Mouse (Mus musculus): Measurements from ENCODE around the gene Cxcl16. TPM values are rescaled to one million over a fixed set of nuclear protein-coding genes. Genes with fewer than 3 reads are reported as not detected.

The Cxcl16 gene
- polyA plus RNA-seq (2012; rRNA removed), result 3.2 and 3.9 TPM in 2 replicates

GRCm38 (mm10) chr11:70459601-70460101 is at the start of gene Cxcl16:
Gene Cxcl16, minus strand, starts transcription at chr11:70459984.
- H3K4me3 ChIP-seq (ENCODE audit: control insufficient read depth, low read depth, low read length), result peak within 1 kb of the TSS; percentile 79
- no peak within 1 kb of the TSS for H3K27ac ChIP-seq (ENCODE audit: control insufficient read depth, insufficient read depth, low read depth, low read length)
- H3K36me3 ChIP-seq (ENCODE audit: control insufficient read depth, insufficient read depth, low read length), result peaks cover 1% of the 10 kb centered on the region
- peaks cover 10% of the 10 kb centered on the region for H3K4me1 ChIP-seq (ENCODE audit: control insufficient read depth, insufficient read depth, low read length)
- no peaks in the 10 kb centered on the region for H3K27me3 ChIP-seq (ENCODE audit: control insufficient read depth, insufficient read depth, low read length)
- TF ChIP-seq CTCF (IDR thresholded peaks at IDR 0.05; ENCODE audit: control insufficient read depth, insufficient read depth, insufficient replicate concordance, low read depth, low read length) (no peak), POLR2A (IDR thresholded peaks at IDR 0.05; ENCODE audit: control insufficient read depth, low read depth, low read length) (no peak)

- no peak for TF ChIP-seq POLR2A (IDR thresholded peaks at IDR 0.05; ENCODE audit: control insufficient read depth, low read depth, low read length)
- no peak for TF ChIP-seq CTCF (IDR thresholded peaks at IDR 0.05; ENCODE audit: control insufficient read depth, insufficient read depth, insufficient replicate concordance, low read depth, low read length)
- no peak overlapping the region for H3K27ac ChIP-seq (ENCODE audit: control insufficient read depth, insufficient read depth, low read depth, low read length)
- H3K4me3 ChIP-seq (ENCODE audit: control insufficient read depth, low read depth, low read length), result no peak overlapping the region
Measured at GRCm38 (mm10) chr11:70506962-70507515, 47.3 kb upstream of the Cxcl16 start.

GRCm38 (mm10) chr11:70506385-70506784 is 46.6 kb upstream of the Cxcl16 start:
- H3K36me3 ChIP-seq (ENCODE audit: control insufficient read depth, insufficient read depth, low read length), result no peaks in the 10 kb centered on the region
- TF ChIP-seq POLR2A (IDR thresholded peaks at IDR 0.05; ENCODE audit: control insufficient read depth, low read depth, low read length), result no peak
- TF ChIP-seq CTCF (IDR thresholded peaks at IDR 0.05; ENCODE audit: control insufficient read depth, insufficient read depth, insufficient replicate concordance, low read depth, low read length), result peak; percentile 21; the same call in 1 of the 2 replicates
- no peaks in the 10 kb centered on the region for H3K27me3 ChIP-seq (ENCODE audit: control insufficient read depth, insufficient read depth, low read length)
- H3K4me3 ChIP-seq (ENCODE audit: control insufficient read depth, low read depth, low read length), result no peak overlapping the region
- H3K4me1 ChIP-seq (ENCODE audit: control insufficient read depth, insufficient read depth, low read length), result peaks cover 9% of the 10 kb centered on the region
- no peak overlapping the region for H3K27ac ChIP-seq (ENCODE audit: control insufficient read depth, insufficient read depth, low read depth, low read length)

More at GRCm38 (mm10) chr11:70506962-70507515, 47.3 kb upstream of the Cxcl16 start:
- no peaks in the 10 kb centered on the region for H3K27me3 ChIP-seq (ENCODE audit: control insufficient read depth, insufficient read depth, low read length)
- H3K36me3 ChIP-seq (ENCODE audit: control insufficient read depth, insufficient read depth, low read length), result no peaks in the 10 kb centered on the region
- H3K4me1 ChIP-seq (ENCODE audit: control insufficient read depth, insufficient read depth, low read length), result peaks cover 9% of the 10 kb centered on the region

DNA sequence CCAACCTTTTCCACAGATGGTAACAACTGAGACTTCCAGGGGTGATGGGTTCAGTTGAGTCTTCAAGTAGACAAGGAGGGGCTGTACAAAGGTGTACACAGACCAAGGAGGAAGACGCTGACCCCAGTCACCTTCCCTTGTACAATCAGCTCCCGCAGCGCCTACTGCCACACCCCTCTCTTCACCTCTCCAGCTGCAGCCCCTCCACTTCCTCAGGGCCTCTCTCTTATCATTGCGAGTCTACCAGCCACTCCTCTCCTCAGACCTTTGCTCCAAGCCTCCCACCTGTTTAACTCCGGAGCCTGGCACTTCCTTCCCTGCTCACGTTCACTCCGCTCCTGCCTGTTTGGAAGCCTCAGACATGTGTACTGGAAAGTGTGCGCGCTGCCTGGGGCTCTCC is 45.2 kb upstream of the Cxcl16 start, which contains the start of gene Tm4sf5:
TSS of gene Tm4sf5 (plus strand) at position 275 of the 400 bp plus-strand sequence.
- H3K36me3 ChIP-seq (ENCODE audit: control insufficient read depth, insufficient read depth, low read length), result no peaks in the 10 kb centered on the region
- no peak within 1 kb of the TSS for H3K4me3 ChIP-seq (ENCODE audit: control insufficient read depth, low read depth, low read length)
- peaks cover 7% of the 10 kb centered on the region for H3K4me1 ChIP-seq (ENCODE audit: control insufficient read depth, insufficient read depth, low read length)
- no peaks in the 10 kb centered on the region for H3K27me3 ChIP-seq (ENCODE audit: control insufficient read depth, insufficient read depth, low read length)
- H3K27ac ChIP-seq (ENCODE audit: control insufficient read depth, insufficient read depth, low read depth, low read length), result no peak within 1 kb of the TSS
- TF ChIP-seq POLR2A (IDR thresholded peaks at IDR 0.05; ENCODE audit: control insufficient read depth, low read depth, low read length), result no peak
- no peak for TF ChIP-seq CTCF (IDR thresholded peaks at IDR 0.05; ENCODE audit: control insufficient read depth, insufficient read depth, insufficient replicate concordance, low read depth, low read length)

DNA sequence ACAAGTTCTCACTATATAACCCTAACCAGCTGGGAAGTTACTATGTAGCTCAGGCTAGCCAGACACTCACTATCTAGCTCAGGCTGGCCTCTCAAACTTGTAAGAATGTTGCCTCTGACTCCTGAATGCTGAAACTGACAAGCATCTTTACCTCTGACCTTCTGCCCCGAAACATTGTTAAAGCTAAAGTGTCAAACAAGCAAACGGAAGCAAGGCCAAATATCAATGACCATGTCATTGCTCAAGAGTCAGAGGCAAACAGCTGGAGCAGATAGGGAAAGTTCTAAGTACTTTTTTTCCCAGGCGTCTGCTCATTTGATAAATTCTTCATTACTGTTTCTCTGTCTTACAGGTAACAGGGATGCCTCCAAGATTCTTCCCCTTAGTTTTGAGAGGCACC is 42.2 kb upstream of the Cxcl16 start:
- Histone ChIP-seq H3K4me3 (ENCODE audit: control insufficient read depth, low read depth, low read length) (no peak overlapping the region), H3K27ac (ENCODE audit: control insufficient read depth, insufficient read depth, low read depth, low read length) (no peak overlapping the region), H3K27me3 (ENCODE audit: control insufficient read depth, insufficient read depth, low read length) (no peaks in the 10 kb centered on the region), H3K4me1 (ENCODE audit: control insufficient read depth, insufficient read depth, low read length) (peaks cover 3% of the 10 kb centered on the region; the same call in 1 of the 2 replicates), H3K36me3 (ENCODE audit: control insufficient read depth, insufficient read depth, low read length) (no peaks in the 10 kb centered on the region)
- TF ChIP-seq CTCF (IDR thresholded peaks at IDR 0.05; ENCODE audit: control insufficient read depth, insufficient read depth, insufficient replicate concordance, low read depth, low read length), result no peak
- TF ChIP-seq POLR2A (IDR thresholded peaks at IDR 0.05; ENCODE audit: control insufficient read depth, low read depth, low read length), result no peak

GRCm38 (mm10) chr11:70500476-70500812 is 40.7 kb upstream of the Cxcl16 start:
- Histone ChIP-seq H3K4me3 (ENCODE audit: control insufficient read depth, low read depth, low read length) (no peak overlapping the region), H3K4me1 (ENCODE audit: control insufficient read depth, insufficient read depth, low read length) (peaks cover 3% of the 10 kb centered on the region; the same call in 1 of the 2 replicates), H3K27ac (ENCODE audit: control insufficient read depth, insufficient read depth, low read depth, low read length) (no peak overlapping the region), H3K27me3 (ENCODE audit: control insufficient read depth, insufficient read depth, low read length) (no peaks in the 10 kb centered on the region), H3K36me3 (ENCODE audit: control insufficient read depth, insufficient read depth, low read length) (no peaks in the 10 kb centered on the region)
- no peak for TF ChIP-seq POLR2A (IDR thresholded peaks at IDR 0.05; ENCODE audit: control insufficient read depth, low read depth, low read length)
- TF ChIP-seq CTCF (IDR thresholded peaks at IDR 0.05; ENCODE audit: control insufficient read depth, insufficient read depth, insufficient replicate concordance, low read depth, low read length), result no peak

- Histone ChIP-seq H3K27me3 (ENCODE audit: control insufficient read depth, insufficient read depth, low read length) (no peaks in the 10 kb centered on the region), H3K4me1 (ENCODE audit: control insufficient read depth, insufficient read depth, low read length) (no peaks in the 10 kb centered on the region; the same call in 1 of the 2 replicates), H3K36me3 (ENCODE audit: control insufficient read depth, insufficient read depth, low read length) (no peaks in the 10 kb centered on the region), H3K27ac (ENCODE audit: control insufficient read depth, insufficient read depth, low read depth, low read length) (no peak overlapping the region), H3K4me3 (ENCODE audit: control insufficient read depth, low read depth, low read length) (no peak overlapping the region)
- TF ChIP-seq CTCF (IDR thresholded peaks at IDR 0.05; ENCODE audit: control insufficient read depth, insufficient read depth, insufficient replicate concordance, low read depth, low read length) (no peak), POLR2A (IDR thresholded peaks at IDR 0.05; ENCODE audit: control insufficient read depth, low read depth, low read length) (no peak)
Measured at GRCm38 (mm10) chr11:70499566-70500475, 40.0 kb upstream of the Cxcl16 start.

Data from testis, adult 2 months (tissue).